Mouse (Mus musculus): ENCODE data around the gene Fkbp6. TPM values are rescaled to one million over a fixed set of nuclear protein-coding genes. Genes with fewer than 3 reads are reported as not detected.
A peak's percentile ranks its signal among the peaks of the same experiment; 100 is the strongest.
"Not testable (repeated sequence)": the region's sequence is repeated elsewhere in the genome, so short reads cannot be mapped to it uniquely, and the experiment has no call there.

The Fkbp6 gene
- polyA plus RNA-seq, 1 experiment from 2014 or later: not detected

DNA sequence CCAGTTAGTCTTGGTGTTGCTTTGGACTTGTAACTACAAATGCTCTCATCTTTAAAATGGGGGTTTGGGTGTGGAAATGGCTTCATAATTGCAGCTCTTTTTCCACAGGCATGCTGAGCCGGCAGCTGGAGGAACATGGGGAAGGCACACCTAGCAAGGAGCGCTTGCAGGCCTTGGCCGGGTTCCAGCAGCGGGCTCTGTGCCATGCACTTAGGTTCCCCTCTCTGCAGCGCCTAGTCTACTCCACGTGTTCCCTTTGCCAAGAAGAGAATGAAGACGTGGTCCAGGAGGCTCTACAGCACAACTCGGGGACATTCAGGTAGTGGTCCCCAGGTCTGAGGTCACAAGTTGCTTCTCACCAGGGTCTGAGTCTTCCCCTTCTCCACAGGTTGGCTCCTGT is 25.3 kb upstream of the Fkbp6 start:
- Histone ChIP-seq H3K27me3 (ENCODE audit: control insufficient read depth, insufficient read depth, low read length) (no peaks in the 10 kb centered on the region), H3K9ac (ENCODE audit: low read length) (no peak overlapping the region), H3K4me1 (ENCODE audit: control insufficient read depth, insufficient read depth, low read length) (peaks cover 5% of the 10 kb centered on the region), H3K4me2 (no peak overlapping the region), H3K4me3 (ENCODE audit: low read depth, low read length) (no peak overlapping the region), H3K27ac (ENCODE audit: low read depth, low read length) (no peak overlapping the region), H3K9me3 (ENCODE audit: control insufficient read depth, low read length) (no peaks in the 10 kb centered on the region), H3K36me3 (ENCODE audit: control insufficient read depth, insufficient read depth, low read length) (peaks cover 24% of the 10 kb centered on the region)
- WGBS: 94% methylated on average over 8 of the region's 8 CpGs
- DNase-seq (ENCODE audit: low spot score, missing footprints): peak; percentile 28
- ATAC-seq (ENCODE audit: low FRiP score): no peak

DNA sequence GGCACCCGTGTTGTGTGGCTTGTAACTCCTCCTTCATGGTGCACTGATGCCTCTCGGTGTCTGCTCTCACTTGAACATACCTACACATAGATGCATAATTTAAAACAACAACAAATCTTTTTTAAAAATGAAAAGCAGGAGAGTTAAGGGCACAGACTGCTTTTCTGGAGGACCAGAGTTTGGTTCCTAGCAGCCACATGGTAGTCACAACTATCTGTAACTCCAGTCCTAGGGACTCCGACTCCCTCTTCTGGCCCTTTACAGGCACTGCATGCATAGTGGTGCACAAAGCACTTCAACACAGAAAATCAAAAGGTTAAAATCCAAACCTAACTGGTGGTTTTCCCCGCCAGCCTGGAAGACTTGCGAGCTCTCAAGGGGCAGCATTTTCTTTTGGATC is 23.8 kb upstream of the Fkbp6 start:
- no peaks in the 10 kb centered on the region for H3K9me3 ChIP-seq (ENCODE audit: control insufficient read depth, low read length)
- H3K36me3 ChIP-seq (ENCODE audit: control insufficient read depth, insufficient read depth, low read length): peaks cover 24% of the 10 kb centered on the region
- no peak for ATAC-seq (ENCODE audit: low FRiP score)
- peak; percentile 61 for DNase-seq (ENCODE audit: low spot score, missing footprints)
- H3K4me2 ChIP-seq: no peak overlapping the region
- H3K4me1 ChIP-seq (ENCODE audit: control insufficient read depth, insufficient read depth, low read length): peaks cover 5% of the 10 kb centered on the region
- 96% methylated on average over 5 of the region's 5 CpGs for WGBS
- H3K4me3 ChIP-seq (ENCODE audit: low read depth, low read length): no peak overlapping the region
- H3K27ac ChIP-seq (ENCODE audit: low read depth, low read length): no peak overlapping the region
- H3K27me3 ChIP-seq (ENCODE audit: control insufficient read depth, insufficient read depth, low read length): no peaks in the 10 kb centered on the region
- no peak overlapping the region for H3K9ac ChIP-seq (ENCODE audit: low read length)

DNA sequence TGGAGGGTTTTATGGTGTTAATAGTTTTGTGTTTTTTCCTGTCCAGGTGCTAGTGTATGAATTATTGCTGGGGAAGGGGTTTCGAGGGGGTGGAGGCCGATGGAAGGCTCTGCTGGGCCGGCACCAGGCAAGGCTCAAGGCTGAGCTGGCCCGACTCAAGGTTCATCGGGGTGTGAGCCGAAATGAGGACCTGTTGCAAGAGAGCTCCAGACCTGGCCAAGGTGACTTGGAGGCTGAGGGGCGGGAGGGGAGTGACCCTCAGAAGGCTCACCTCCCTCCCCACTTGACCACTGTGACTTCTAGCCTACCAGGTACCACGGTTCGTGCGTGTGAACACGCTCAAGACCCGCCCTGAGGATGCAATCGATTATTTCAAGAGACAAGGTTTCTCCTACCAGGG is 21.4 kb upstream of the Fkbp6 start:
- H3K9ac ChIP-seq (ENCODE audit: low read length): no peak overlapping the region
- no peaks in the 10 kb centered on the region for H3K9me3 ChIP-seq (ENCODE audit: control insufficient read depth, low read length)
- whole genome bisulfite sequencing: 97% methylated on average over 13 of the region's 13 CpGs
- H3K4me2 ChIP-seq: no peak overlapping the region
- no peak overlapping the region for H3K4me3 ChIP-seq (ENCODE audit: low read depth, low read length)
- H3K27me3 ChIP-seq (ENCODE audit: control insufficient read depth, insufficient read depth, low read length): no peaks in the 10 kb centered on the region
- peaks cover 5% of the 10 kb centered on the region for H3K4me1 ChIP-seq (ENCODE audit: control insufficient read depth, insufficient read depth, low read length)
- peaks cover 21% of the 10 kb centered on the region for H3K36me3 ChIP-seq (ENCODE audit: control insufficient read depth, insufficient read depth, low read length)
- H3K27ac ChIP-seq (ENCODE audit: low read depth, low read length): no peak overlapping the region
- ATAC-seq (ENCODE audit: low FRiP score): no peak
- DNase-seq (ENCODE audit: low spot score, missing footprints): no peak

DNA sequence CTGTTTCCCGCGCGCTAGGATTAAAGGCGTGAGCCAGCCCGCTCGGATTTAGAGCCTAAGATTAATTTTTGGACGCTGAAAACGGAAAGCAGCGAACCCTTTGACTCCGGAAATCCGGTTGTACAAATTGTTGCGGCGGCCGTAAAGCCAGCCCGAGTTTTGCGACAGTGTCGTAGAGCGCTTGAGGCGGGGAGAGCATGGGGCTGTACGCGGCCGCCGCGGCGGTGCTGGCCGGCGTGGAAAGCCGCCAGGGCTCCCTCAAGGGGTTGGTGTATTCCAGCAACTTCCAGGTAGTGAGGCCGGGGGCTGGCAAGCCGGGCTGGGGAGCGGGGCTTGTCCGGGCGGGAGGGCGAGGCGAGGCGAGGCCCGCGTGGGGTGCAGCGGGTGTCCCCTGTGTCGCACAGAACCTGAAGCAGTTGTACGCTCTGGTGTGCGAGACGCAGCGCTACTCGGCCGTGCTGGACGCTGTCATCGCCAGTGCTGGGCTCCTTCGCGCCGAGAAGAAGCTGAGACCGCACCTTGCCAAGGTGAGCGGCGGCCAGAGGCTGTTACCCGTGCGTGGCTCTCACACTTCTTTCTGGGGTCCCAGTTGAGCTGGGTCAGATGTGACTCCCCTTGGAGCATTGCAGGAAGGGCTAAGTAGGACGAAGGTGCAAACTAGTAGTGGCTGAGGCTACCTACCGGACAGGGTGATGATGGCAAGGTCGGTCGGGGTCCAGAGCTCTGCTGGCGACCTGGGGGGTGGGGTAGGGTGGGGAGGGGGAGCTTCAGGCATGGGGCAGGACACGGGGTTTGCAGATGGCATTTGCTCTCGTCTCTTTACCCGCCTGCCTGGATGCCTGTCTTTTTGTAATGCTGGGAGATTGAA is 20.2 kb upstream of the Fkbp6 start, which contains the start of gene Nsun5:
Gene Nsun5 (plus strand): TSS at position 167 of the 868 bp plus-strand sequence.
- Histone ChIP-seq H3K4me1 (ENCODE audit: control insufficient read depth, insufficient read depth, low read length) (peaks cover 5% of the 10 kb centered on the region), H3K9ac (ENCODE audit: low read length) (peak within 1 kb of the TSS; percentile 64), H3K27ac (ENCODE audit: low read depth, low read length) (peak within 1 kb of the TSS; percentile 21; the same call in 1 of the 2 replicates), H3K9me3 (ENCODE audit: control insufficient read depth, low read length) (no peaks in the 10 kb centered on the region), H3K4me3 (ENCODE audit: low read depth, low read length) (peak within 1 kb of the TSS; percentile 78), H3K27me3 (ENCODE audit: control insufficient read depth, insufficient read depth, low read length) (no peaks in the 10 kb centered on the region), H3K4me2 (peak within 1 kb of the TSS; percentile 82), H3K36me3 (ENCODE audit: control insufficient read depth, insufficient read depth, low read length) (peaks cover 11% of the 10 kb centered on the region)
- DNase-seq (ENCODE audit: low spot score, missing footprints) (peak; percentile 100), ATAC-seq (ENCODE audit: low FRiP score) (peak; percentile 77)
- WGBS: under 1% methylated on average over 64 of the region's 64 CpGs

DNA sequence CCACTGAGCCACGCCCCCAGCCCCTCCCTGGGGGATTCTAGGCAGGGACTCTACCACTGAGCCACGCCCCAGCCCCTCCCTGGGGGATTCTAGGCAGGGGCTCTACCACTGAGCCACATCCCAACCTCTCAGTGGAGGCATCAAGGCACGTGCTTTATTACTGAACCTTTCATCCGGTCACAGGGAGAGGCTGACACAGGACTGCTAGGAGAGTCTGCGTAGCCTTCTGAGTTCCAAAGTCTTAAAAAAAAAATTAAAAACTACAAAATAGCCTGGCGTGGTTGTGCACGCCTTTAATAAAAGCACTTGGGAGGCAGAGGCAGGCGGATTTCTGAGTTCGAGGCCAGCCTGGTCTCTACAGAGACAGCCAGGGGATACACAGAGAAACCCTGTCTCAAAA is 19.4 kb upstream of the Fkbp6 start:
- not testable (repeated sequence) for H3K9me3 ChIP-seq (ENCODE audit: control insufficient read depth, low read length); H3K27me3 ChIP-seq (ENCODE audit: control insufficient read depth, insufficient read depth, low read length); H3K4me1 ChIP-seq (ENCODE audit: control insufficient read depth, insufficient read depth, low read length); H3K27ac ChIP-seq (ENCODE audit: low read depth, low read length); ATAC-seq (ENCODE audit: low FRiP score)
- Histone ChIP-seq H3K4me3 (ENCODE audit: low read depth, low read length) (peak overlapping the region; percentile 78), H3K9ac (ENCODE audit: low read length) (peak overlapping the region; percentile 64), H3K4me2 (peak overlapping the region; percentile 82), H3K36me3 (ENCODE audit: control insufficient read depth, insufficient read depth, low read length) (peaks cover 11% of the 10 kb centered on the region)
- 57% methylated on average over 9 of the region's 9 CpGs for WGBS
- DNase-seq (ENCODE audit: low spot score, missing footprints): peak; percentile 83

DNA sequence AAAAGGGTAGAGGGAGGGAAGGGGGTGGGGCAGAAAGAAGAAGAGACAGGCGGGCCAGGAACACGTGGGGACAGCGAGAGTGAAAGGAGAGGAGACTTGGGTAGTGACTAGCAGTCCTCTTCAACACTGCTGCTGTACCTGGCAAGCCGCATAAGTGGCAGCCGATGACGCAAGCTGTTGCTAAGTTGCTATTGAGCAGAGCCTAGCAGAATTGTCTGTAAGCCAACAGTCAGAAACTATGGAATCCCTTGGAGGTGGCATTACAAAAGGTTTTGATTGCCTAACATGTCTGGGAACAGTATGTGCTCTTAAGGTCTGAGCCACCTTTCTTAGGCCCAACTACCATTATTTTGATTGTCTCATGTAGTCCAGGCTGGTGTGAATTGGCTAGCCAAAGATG is 18.5 kb upstream of the Fkbp6 start:
- H3K4me2 ChIP-seq: no peak overlapping the region
- no peak overlapping the region for H3K27ac ChIP-seq (ENCODE audit: low read depth, low read length)
- no peak overlapping the region for H3K9ac ChIP-seq (ENCODE audit: low read length)
- peak; percentile 79 for DNase-seq (ENCODE audit: low spot score, missing footprints)
- H3K36me3 ChIP-seq (ENCODE audit: control insufficient read depth, insufficient read depth, low read length): peaks cover 6% of the 10 kb centered on the region
- no peaks in the 10 kb centered on the region for H3K27me3 ChIP-seq (ENCODE audit: control insufficient read depth, insufficient read depth, low read length)
- no peaks in the 10 kb centered on the region for H3K9me3 ChIP-seq (ENCODE audit: control insufficient read depth, low read length)
- ATAC-seq (ENCODE audit: low FRiP score): no peak
- peaks cover 5% of the 10 kb centered on the region for H3K4me1 ChIP-seq (ENCODE audit: control insufficient read depth, insufficient read depth, low read length)
- no peak overlapping the region for H3K4me3 ChIP-seq (ENCODE audit: low read depth, low read length)
- WGBS: 80% methylated on average over 6 of the region's 6 CpGs

DNA sequence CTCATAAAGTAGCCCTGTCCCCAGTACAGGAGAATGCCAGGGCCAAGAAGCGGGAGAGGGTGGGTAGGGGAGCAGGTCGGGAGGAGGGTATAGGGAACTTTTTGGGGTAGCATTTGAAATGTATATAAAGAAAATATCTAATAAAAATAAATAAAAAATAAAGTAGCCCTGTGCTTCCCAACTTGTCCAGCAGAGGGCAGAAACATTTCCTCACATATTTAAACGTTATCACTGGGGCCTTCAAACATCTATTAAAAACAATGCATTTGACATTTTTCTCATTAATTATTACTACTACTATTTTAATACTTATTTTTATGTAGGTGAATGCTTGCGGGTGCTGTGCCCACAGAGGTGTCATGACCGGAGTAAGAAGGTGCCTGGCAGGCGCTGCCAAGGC is 18.0 kb upstream of the Fkbp6 start:
- H3K36me3 ChIP-seq (ENCODE audit: control insufficient read depth, insufficient read depth, low read length): peaks cover 3% of the 10 kb centered on the region; the same call in 1 of the 2 replicates
- no peaks in the 10 kb centered on the region for H3K9me3 ChIP-seq (ENCODE audit: control insufficient read depth, low read length)
- H3K4me2 ChIP-seq: no peak overlapping the region
- no peaks in the 10 kb centered on the region for H3K27me3 ChIP-seq (ENCODE audit: control insufficient read depth, insufficient read depth, low read length)
- ATAC-seq (ENCODE audit: low FRiP score) (no peak), DNase-seq (ENCODE audit: low spot score, missing footprints) (peak; percentile 86)
- 53% methylated on average over 6 of the region's 6 CpGs for WGBS
- no peak overlapping the region for H3K9ac ChIP-seq (ENCODE audit: low read length)
- no peak overlapping the region for H3K4me3 ChIP-seq (ENCODE audit: low read depth, low read length)
- peaks cover 5% of the 10 kb centered on the region for H3K4me1 ChIP-seq (ENCODE audit: control insufficient read depth, insufficient read depth, low read length)
- H3K27ac ChIP-seq (ENCODE audit: low read depth, low read length): no peak overlapping the region

DNA sequence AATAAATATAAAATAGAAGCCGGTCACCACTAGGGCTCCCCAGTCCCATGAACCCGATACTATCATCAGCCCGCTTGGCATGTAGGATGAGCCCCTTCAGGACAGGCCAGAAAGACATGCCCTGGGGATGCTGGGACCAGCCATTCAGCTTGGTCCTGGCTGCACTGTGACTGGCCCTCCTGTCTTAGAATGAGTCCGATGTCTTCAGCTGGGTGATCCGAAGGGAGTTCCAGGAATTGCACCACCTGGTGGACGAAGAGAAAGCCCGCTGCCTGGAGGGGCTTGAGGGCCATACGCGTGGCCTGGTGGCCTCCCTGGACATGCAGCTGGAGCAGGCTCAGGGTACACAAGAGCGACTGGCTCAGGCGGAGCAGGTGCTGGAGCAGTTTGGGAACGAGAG is 13.7 kb upstream of the Fkbp6 start:
- H3K9me3 ChIP-seq (ENCODE audit: control insufficient read depth, low read length): no peaks in the 10 kb centered on the region
- ATAC-seq (ENCODE audit: low FRiP score): peak; percentile 55; the same call in 1 of the 2 replicates
- H3K4me3 ChIP-seq (ENCODE audit: low read depth, low read length): no peak overlapping the region
- no peak overlapping the region for H3K9ac ChIP-seq (ENCODE audit: low read length)
- H3K4me1 ChIP-seq (ENCODE audit: control insufficient read depth, insufficient read depth, low read length): no peaks in the 10 kb centered on the region
- peak; percentile 92 for DNase-seq (ENCODE audit: low spot score, missing footprints)
- 26% methylated on average over 12 of the region's 12 CpGs for WGBS
- H3K27ac ChIP-seq (ENCODE audit: low read depth, low read length): no peak overlapping the region
- no peak overlapping the region for H3K4me2 ChIP-seq
- no peaks in the 10 kb centered on the region for H3K27me3 ChIP-seq (ENCODE audit: control insufficient read depth, insufficient read depth, low read length)
- no peaks in the 10 kb centered on the region for H3K36me3 ChIP-seq (ENCODE audit: control insufficient read depth, insufficient read depth, low read length)

DNA sequence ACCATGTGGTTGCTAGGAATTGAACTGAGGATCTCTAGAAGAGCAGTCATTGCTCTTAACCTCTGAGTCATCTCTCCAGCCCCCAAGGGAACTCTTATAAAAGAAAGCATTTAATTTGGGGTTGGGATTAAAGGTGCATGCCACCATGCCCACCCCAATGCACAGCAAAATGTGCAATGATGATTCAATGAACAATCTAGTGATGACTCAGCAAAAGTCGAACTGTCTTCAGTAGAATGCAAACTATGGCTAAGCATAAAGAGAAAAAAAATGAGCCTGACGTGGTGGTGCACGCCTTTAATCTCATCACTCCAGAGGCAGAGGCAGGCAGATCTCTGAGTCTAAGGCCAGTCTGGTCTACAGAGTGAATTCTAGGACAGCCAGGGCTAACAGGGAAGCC is 12.7 kb upstream of the Fkbp6 start:
- Histone ChIP-seq H3K9ac (ENCODE audit: low read length) (no peak overlapping the region), H3K27me3 (ENCODE audit: control insufficient read depth, insufficient read depth, low read length) (no peaks in the 10 kb centered on the region), H3K27ac (ENCODE audit: low read depth, low read length) (no peak overlapping the region), H3K36me3 (ENCODE audit: control insufficient read depth, insufficient read depth, low read length) (no peaks in the 10 kb centered on the region), H3K4me1 (ENCODE audit: control insufficient read depth, insufficient read depth, low read length) (no peaks in the 10 kb centered on the region), H3K4me2 (no peak overlapping the region), H3K9me3 (ENCODE audit: control insufficient read depth, low read length) (no peaks in the 10 kb centered on the region), H3K4me3 (ENCODE audit: low read depth, low read length) (no peak overlapping the region)
- DNase-seq (ENCODE audit: low spot score, missing footprints) (no peak), ATAC-seq (ENCODE audit: low FRiP score) (no peak)
- WGBS: 89% methylated on average over 3 of the region's 3 CpGs
